Mouse (Mus musculus) ES-E14 (cell line): Measurements from ENCODE around the gene Ethe1. TPM values are rescaled to one million over a fixed set of nuclear protein-coding genes. Genes with fewer than 3 reads are reported as not detected.

Experiments
- DNase-seq: peaks from one replicate; pipeline ENCODE4 v3.0.0-alpha.2; 2013; ENCODE audit warnings: low read depth, low spot score
- H3K27ac ChIP-seq: 2 replicates; pipeline ENCODE4 v1.5.1; 2012; ENCODE audit warnings: low read depth, mild to moderate bottlenecking, low read length, moderate library complexity, mixed read lengths; ENCODE audit not compliant: poor library complexity, insufficient read depth, severe bottlenecking
- H3K36me3 ChIP-seq: 2 replicates; pipeline ENCODE4 v1.6.1; 2012; ENCODE audit warnings: mild to moderate bottlenecking, low read length, moderate library complexity, mixed read lengths; ENCODE audit not compliant: control insufficient read depth, poor library complexity, insufficient read depth, severe bottlenecking
- H3K4me1 ChIP-seq, 2 experiments: fragments of 150-350 bp in 1 of 2; sonication (generic) in 1 of 2; 2 replicates each; pipeline ENCODE4 v1.6.1; 2012; ENCODE audit warnings: low read length in 2 of 2, mild to moderate bottlenecking in 1 of 2, mixed read lengths in 1 of 2; ENCODE audit not compliant: control insufficient read depth in 2 of 2, insufficient read depth in 2 of 2, poor library complexity in 1 of 2
- H3K4me3 ChIP-seq, 2 experiments: fragments of 150-350 bp in 1 of 2; sonication (generic) in 1 of 2; 2 replicates each; pipeline ENCODE4 v1.5.1; 2012; ENCODE audit warnings: low read length in 2 of 2, low read depth in 1 of 2, mild to moderate bottlenecking in 1 of 2, mixed read lengths in 1 of 2; ENCODE audit not compliant: insufficient read depth in 1 of 2, poor library complexity in 1 of 2, severe bottlenecking in 1 of 2
- H3K9ac ChIP-seq: 2 replicates; pipeline ENCODE4 v1.6.1; 2012; ENCODE audit warnings: low read depth, mild to moderate bottlenecking, low read length, mixed read lengths; ENCODE audit not compliant: poor library complexity, insufficient read depth, severe bottlenecking
- H3K9me3 ChIP-seq: fragments of 150-350 bp; sonication (generic); 2 replicates; pipeline ENCODE4 v1.6.1; 2012; ENCODE audit warnings: low read depth, mild to moderate bottlenecking, low read length; ENCODE audit not compliant: control insufficient read depth, insufficient read depth
- CHD2 ChIP-seq: IDR thresholded peaks from 2 replicates; pipeline ENCODE4 v1.6.1; 2014; ENCODE audit warnings: mild to moderate bottlenecking, low read depth, low read length, inconsistent platforms
- HCFC1 ChIP-seq: IDR thresholded peaks from 2 replicates; pipeline ENCODE4 v1.6.1; 2012; ENCODE audit warnings: low read length, inconsistent platforms, borderline replicate concordance; ENCODE audit not compliant: insufficient read depth
- MAFK ChIP-seq: IDR thresholded peaks from 2 replicates; pipeline ENCODE4 v1.6.1; 2014; ENCODE audit warnings: mild to moderate bottlenecking, low read depth, low read length, inconsistent platforms; ENCODE audit not compliant: insufficient read depth
- ZC3H11A ChIP-seq: IDR thresholded peaks from 2 replicates; pipeline ENCODE4 v1.6.1; 2012; ENCODE audit warnings: low read depth, mild to moderate bottlenecking, inconsistent platforms, low read length, borderline replicate concordance
- ZNF384 ChIP-seq: IDR thresholded peaks from 2 replicates; pipeline ENCODE4 v1.6.1; 2012; ENCODE audit warnings: low read depth, low read length, inconsistent platforms
- in situ Hi-C, 2 experiments: fragments of 600-800 bp; cut with MboI; formaldehyde crosslinking; loops; one replicate each; pipeline ENCODE4 v1.15.1; 2025; ENCODE audit warnings: low sequenced_read_pairs in 2 of 2, inconsistent platforms in 1 of 2; ENCODE audit not compliant: unreplicated experiment in 2 of 2
- total RNA-seq: library from RNA; depleted of rRNA; stranded (reverse); fragments of 300-350 nt; gene quantifications from 2 replicates; pipeline ENCODE4 v1.2.3, GENCODE M21; 2012

Gene Ethe1
- total RNA-seq, 1 experiment = 14.7 TPM

- Histone ChIP-seq H3K9ac (peak overlapping the region; percentile 97), H3K4me3 (peak overlapping the region; percentile 85 to 98), H3K4me1 (peaks cover 0 to 11% of the 10 kb centered on the region in 2 experiments; a peak in 2 of 4 replicates), H3K27ac (no peak overlapping the region; the same call in 1 of the 2 replicates), H3K36me3 (peaks cover 21% of the 10 kb centered on the region), H3K9me3 (no peaks in the 10 kb centered on the region)
- in situ Hi-C loops = no loop called here
- DNase-seq = no peak
- no peak for TF ChIP-seq ZNF384
- no peak for TF ChIP-seq ZC3H11A
- no peak for TF ChIP-seq HCFC1
- no peak for TF ChIP-seq CHD2
- no peak for TF ChIP-seq MAFK
Observed at GRCm38 (mm10) chr7:24547534-24548036, 39.8 kb upstream of the Ethe1 start.

- no peak for TF ChIP-seq CHD2
- no peak for TF ChIP-seq HCFC1
- no peak for TF ChIP-seq MAFK
- TF ChIP-seq ZNF384 = no peak
- in situ Hi-C loops = no loop called here
- peaks cover 39% of the 10 kb centered on the region for H3K36me3 ChIP-seq
Observed at GRCm38 (mm10) chr7:24551985-24552759, 35.2 kb upstream of the Ethe1 start.

GRCm38 (mm10) chr7:24555786-24556185 lies 31.6 kb upstream of the Ethe1 start:
- Histone ChIP-seq H3K4me1 (peaks cover 0 to 5% of the 10 kb centered on the region in 2 experiments; a peak in 2 of 4 replicates), H3K4me3 (no peak overlapping the region), H3K9ac (no peak overlapping the region), H3K36me3 (peaks cover 38% of the 10 kb centered on the region), H3K27ac (no peak overlapping the region), H3K9me3 (no peaks in the 10 kb centered on the region)
- in situ Hi-C loops = no loop called here
- DNase-seq = no peak
- TF ChIP-seq MAFK = no peak
- no peak for TF ChIP-seq HCFC1
- TF ChIP-seq ZC3H11A = no peak
- no peak for TF ChIP-seq CHD2
- TF ChIP-seq ZNF384 = no peak

More at GRCm38 (mm10) chr7:24551985-24552759, 35.2 kb upstream of the Ethe1 start:
- Histone ChIP-seq H3K4me1 (peaks cover 0 to 8% of the 10 kb centered on the region in 2 experiments; a peak in 2 of 4 replicates), H3K4me3 (no peak overlapping the region), H3K9me3 (no peaks in the 10 kb centered on the region), H3K9ac (no peak overlapping the region), H3K27ac (no peak overlapping the region)
- no peak for DNase-seq

- Histone ChIP-seq H3K4me3 (no peak overlapping the region), H3K4me1 (peaks cover 0 to 12% of the 10 kb centered on the region in 2 experiments; a peak in 1 of 4 replicates), H3K9ac (no peak overlapping the region), H3K27ac (no peak overlapping the region), H3K9me3 (no peaks in the 10 kb centered on the region), H3K36me3 (peaks cover 29% of the 10 kb centered on the region)
- DNase-seq = no peak
- in situ Hi-C loops = no loop called here
- TF ChIP-seq CHD2 = no peak
- TF ChIP-seq MAFK = peak; percentile 98
- no peak for TF ChIP-seq HCFC1
- no peak for TF ChIP-seq ZNF384
Observed at GRCm38 (mm10) chr7:24561450-24561849, 25.9 kb upstream of the Ethe1 start.
